In genomic region chr6:112274261-112275055, GRCm38 (mm10) we compare ENCODE assay signal across 8 mouse cellular contexts. TPM values are rescaled to one million over a fixed set of nuclear protein-coding genes. Genes with fewer than 3 reads are reported as not detected.
DNase-seq lines count a peak whose midpoint lies in the region; ATAC-seq and TF ChIP-seq lines count a peak whose summit lies in the region.

No protein-coding gene starts in this region.

- H3K79me3 ChIP-seq in C2C12 (ENCODE audit: low read depth), result no peaks in the 10 kb centered on the region

- H3K4me2 ChIP-seq in heart, embryonic 11.5 days, result peak overlapping the region; percentile 68
- 0 out of 2 replicates have a peak overlapping the region, but pooled peaks have one; percentile 4 for H3K4me2 ChIP-seq in liver, embryonic 16.5 days (ENCODE audit: low read depth, low read length)
- H3K4me2 ChIP-seq in neural tube, embryonic 15.5 days, result peak overlapping the region; percentile 64

- no peak for TF ChIP-seq CTCF in C2C12 (IDR thresholded peaks at IDR 0.05; ENCODE audit: control insufficient read depth, insufficient read depth, insufficient read length)

- no peaks in the 10 kb centered on the region for H3K36me3 ChIP-seq in C2C12 (ENCODE audit: control insufficient read depth, insufficient read depth)
- H3K36me3 ChIP-seq in heart, embryonic 11.5 days (ENCODE audit: control insufficient read depth, insufficient read depth, low read length), result no peaks in the 10 kb centered on the region
- H3K36me3 ChIP-seq in liver, embryonic 16.5 days (ENCODE audit: control insufficient read depth, insufficient read depth), result no peaks in the 10 kb centered on the region
- H3K36me3 ChIP-seq in neural tube, embryonic 15.5 days, result no peaks in the 10 kb centered on the region

- 33% methylated on average over 9 of the region's 9 CpGs for WGBS in heart, embryonic 11.5 days (ENCODE audit: insufficient replicate concordance)
- WGBS in liver, embryonic 16.5 days (ENCODE audit: insufficient replicate concordance), result 24% methylated on average over 9 of the region's 9 CpGs
- 23% methylated on average over 9 of the region's 9 CpGs for WGBS in neural tube, embryonic 15.5 days

- H3K4me3 ChIP-seq in C2C12 (ENCODE audit: insufficient read depth, poor library complexity, severe bottlenecking), result no peak overlapping the region
- peak overlapping the region; percentile 44 for H3K4me3 ChIP-seq in heart, embryonic 11.5 days (ENCODE audit: low read depth, low read length)
- no peak overlapping the region; the same call in 1 of the 2 replicates for H3K4me3 ChIP-seq in liver, embryonic 16.5 days (ENCODE audit: low read depth, low read length)
- H3K4me3 ChIP-seq in neural tube, embryonic 15.5 days (replicated peaks), result peak overlapping the region; percentile 31

- peak; percentile 48 for DNase-seq in brain, adult 2 months (ENCODE audit: low read depth, low spot score)
- peak; percentile 93 for DNase-seq in kidney, adult 9 months
- peak; percentile 8 to 77 for DNase-seq in urinary bladder, postnatal 36 days (ENCODE audit: low spot score in 2 of 2)

- 0 out of 2 replicates have a peak, but pooled peaks cover 4% of the 10 kb centered on the region for H3K4me1 ChIP-seq in heart, embryonic 11.5 days (ENCODE audit: control insufficient read depth, insufficient read depth, low read length)
- H3K4me1 ChIP-seq in liver, embryonic 16.5 days (ENCODE audit: control insufficient read depth, low read depth, low read length), result peaks cover 4% of the 10 kb centered on the region
- H3K4me1 ChIP-seq in neural tube, embryonic 15.5 days, result peaks cover 13% of the 10 kb centered on the region

- no peaks in the 10 kb centered on the region for H3K9me3 ChIP-seq in heart, embryonic 11.5 days (replicated peaks; ENCODE audit: control insufficient read depth, low read length)
- H3K9me3 ChIP-seq in liver, embryonic 16.5 days (replicated peaks; ENCODE audit: control insufficient read depth, low read length), result no peaks in the 10 kb centered on the region
- H3K9me3 ChIP-seq in neural tube, embryonic 15.5 days (replicated peaks), result no peaks in the 10 kb centered on the region

- H3ac ChIP-seq in C2C12 (ENCODE audit: control insufficient read depth, insufficient read length, low read depth), result peak overlapping the region; percentile 23

- H3K27me3 ChIP-seq in C2C12 (ENCODE audit: control insufficient read depth, insufficient read depth, insufficient read length), result no peaks in the 10 kb centered on the region
- no peaks in the 10 kb centered on the region for H3K27me3 ChIP-seq in heart, embryonic 11.5 days (ENCODE audit: control insufficient read depth, insufficient read depth, low read length)
- H3K27me3 ChIP-seq in liver, embryonic 16.5 days (ENCODE audit: control insufficient read depth, insufficient read depth, low read depth, low read length), result 0 out of 2 replicates have a peak, but pooled peaks cover 4% of the 10 kb centered on the region
- H3K27me3 ChIP-seq in neural tube, embryonic 15.5 days (replicated peaks), result no peaks in the 10 kb centered on the region; the same call in 1 of the 2 replicates

- H3K27ac ChIP-seq in heart, embryonic 11.5 days (ENCODE audit: low read depth, low read length), result peak overlapping the region; percentile 73
- no peak overlapping the region for H3K27ac ChIP-seq in liver, embryonic 16.5 days (ENCODE audit: low read length)
- H3K27ac ChIP-seq in neural tube, embryonic 15.5 days (replicated peaks), result peak overlapping the region; percentile 65; the same call in 1 of the 2 replicates

- H3K79me2 ChIP-seq in C2C12 (ENCODE audit: control insufficient read depth, insufficient read depth), result no peaks in the 10 kb centered on the region

- 0 out of 2 replicates have a peak, but pooled peaks have one; percentile 42 for ATAC-seq in erythroid progenitor cell, adult 5-6 weeks (replicated peaks; ENCODE audit: low FRiP score, poor library complexity, severe bottlenecking)
- no peak; the same call in 1 of the 2 replicates for ATAC-seq in heart, embryonic 11.5 days (replicated peaks; ENCODE audit: insufficient number of reproducible peaks, low FRiP score, low TSS enrichment)
- ATAC-seq in liver, embryonic 16.5 days (ENCODE audit: low read depth), result peak; percentile 61
- peak; percentile 78 for ATAC-seq in neural tube, embryonic 15.5 days (ENCODE audit: low FRiP score)

- H3K9ac ChIP-seq in heart, embryonic 11.5 days (ENCODE audit: low read depth, low read length), result peak overlapping the region; percentile 62
- no peak overlapping the region for H3K9ac ChIP-seq in liver, embryonic 16.5 days (ENCODE audit: low read depth, low read length)
- no peak overlapping the region for H3K9ac ChIP-seq in neural tube, embryonic 15.5 days (replicated peaks)

TF ChIP-seq in C2C12, 6 proteins besides CTCF, POLR2A, EP300 and RAD21:
- no peak for TF ChIP-seq FOSL1 (IDR thresholded peaks at IDR 0.05; ENCODE audit: insufficient read depth, low read length, poor library complexity, severe bottlenecking)
- TF ChIP-seq MYOG (IDR thresholded peaks at IDR 0.05; ENCODE audit: control insufficient read depth, extremely low read depth, insufficient read length), result no peak
- no peak for TF ChIP-seq CEBPB (IDR thresholded peaks at IDR 0.05; ENCODE audit: low read depth)
- no peak for TF ChIP-seq USF1 (IDR thresholded peaks at IDR 0.05; ENCODE audit: low read depth)
- TF ChIP-seq MYOD1 (IDR thresholded peaks at IDR 0.05; ENCODE audit: control insufficient read depth, insufficient read length, low read depth), result peak; percentile 22
- TF ChIP-seq MAX (IDR thresholded peaks at IDR 0.05), result no peak

RNA-seq across cellular contexts. Expression of gene Lmcd1, which starts 0.9 kb away (rescaled TPM):
- 1.8 TPM for polyA plus RNA-seq in C2C12 (2012; fragmentation: generic; extraction: Trizol)
- not detected in 2 replicates for total RNA-seq in erythroid progenitor cell, adult 5-6 weeks (2015; ENCODE audit: low replicate concordance)
- not detected in 2 replicates for total RNA-seq in erythroid progenitor cell, adult 5-6 weeks (2017; ENCODE audit: low replicate concordance)
- 36.7 and 37.5 TPM in 2 replicates for polyA plus RNA-seq in heart, embryonic 11.5 days (2014; fragmentation: Nextera tagmentation; extraction: Ambion mirVana)
- polyA plus RNA-seq in liver, embryonic 16.5 days (2015; fragmentation: Nextera tagmentation; extraction: Ambion mirVana), result 2.2 and 3.3 TPM in 2 replicates
- 11.2 and 15.1 TPM in 2 replicates for polyA plus RNA-seq in neural tube, embryonic 15.5 days (2015; fragmentation: Nextera tagmentation; extraction: Ambion mirVana)

Comparison
In these comparisons a context has a peak if more than half of its experiments do, and no peak if none do; other contexts are left out.
1. H3K4me3 ChIP-seq: peak in heart, embryonic 11.5 days (single experiment) and neural tube, embryonic 15.5 days (single experiment); none in C2C12 (single experiment) and liver, embryonic 16.5 days (single experiment).
2. DNase-seq: peak in every context shown above with its lines; median percentile 93 in kidney, adult 9 months; 48 in brain, adult 2 months; 42 in urinary bladder, postnatal 36 days.
3. H3K4me2 ChIP-seq: peak in every context shown above with its lines; median percentile 68 in heart, embryonic 11.5 days; 64 in neural tube, embryonic 15.5 days; 4 in liver, embryonic 16.5 days.